Mouse (Mus musculus): ENCODE data around the gene Mei1. TPM values are rescaled to one million over a fixed set of nuclear protein-coding genes. Genes with fewer than 3 reads are reported as not detected.

Gene Mei1
- total and polyA plus RNA-seq, 3 experiments = 0.04 TPM; not detected in 2

DNA sequence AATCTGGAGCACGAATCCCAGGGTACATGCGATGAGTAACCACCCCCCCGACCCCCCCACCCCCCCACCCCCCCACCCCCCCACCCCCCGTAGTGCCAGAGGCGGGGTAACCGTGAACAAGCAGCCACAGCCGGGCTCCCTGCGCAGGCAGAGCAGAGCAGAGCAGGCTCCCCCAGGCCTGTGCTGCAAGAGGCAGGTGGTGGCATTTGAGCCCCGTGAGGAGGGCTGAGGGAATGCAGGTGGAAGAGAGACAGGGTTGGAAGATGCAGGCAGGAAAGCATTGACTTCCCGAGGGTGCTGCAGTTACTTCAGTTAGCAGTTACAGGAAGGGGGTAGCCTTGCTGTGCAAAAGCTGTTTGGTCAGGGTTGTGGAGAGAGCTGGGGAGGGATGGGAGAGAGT lies 17.5 kb downstream of the Mei1 start:
- no peaks in the 10 kb centered on the region for H3K79me2 ChIP-seq (replicated peaks; ENCODE audit: control insufficient read depth, extremely low read depth, insufficient read depth, poor library complexity, severe bottlenecking)
- dilution Hi-C loops (cut with MboI; ENCODE audit: extremely low pct_ligation_motif_present, extremely low pct_unique_long_range_greater_than_20kb, low sequenced_read_pairs) (no loop called here), in situ Hi-C loops (cut with MboI; ENCODE audit: low pct_ligation_motif_present, low pct_unique_long_range_greater_than_20kb, low sequenced_read_pairs) (no loop called here)
- H3K4me2 ChIP-seq (ENCODE audit: insufficient read depth, low read depth, poor library complexity, severe bottlenecking) = no peak overlapping the region
- H3K36me3 ChIP-seq (replicated peaks in 1 of 2; ENCODE audit: control insufficient read depth in 1 of 2, insufficient read depth in 1 of 2, low read length in 1 of 2) = no peaks in the 10 kb centered on the region
- no peak overlapping the region for H3K9ac ChIP-seq (ENCODE audit: insufficient read depth, low read depth)
- DNase-seq (ENCODE audit: extremely low read depth) = no peak
- TF ChIP-seq JUN (IDR thresholded peaks at IDR 0.05; ENCODE audit: insufficient read depth, low read depth, low read length) (no peak), CTCF (conservative IDR thresholded peaks at IDR 0.05 in 1 of 2, IDR thresholded peaks at IDR 0.05 in 1 of 2; ENCODE audit: low read depth in 2 of 2, low read length in 2 of 2) (no peak)
- H3K9me3 ChIP-seq (replicated peaks; ENCODE audit: low read length) = no peaks in the 10 kb centered on the region
- H3K27me3 ChIP-seq (replicated peaks) = peaks cover 45% of the 10 kb centered on the region
- no peak overlapping the region for H3K27ac ChIP-seq (ENCODE audit: insufficient read depth, low read depth)
- H3K4me1 ChIP-seq (ENCODE audit: control insufficient read depth in 1 of 2, insufficient read depth in 2 of 2) = no peaks in the 10 kb centered on the region; a peak in 1 of 4 replicates
- no peak overlapping the region for H3K4me3 ChIP-seq (replicated peaks in 1 of 3; ENCODE audit: low read depth in 2 of 3, low read length in 2 of 3, poor library complexity in 1 of 3)

DNA sequence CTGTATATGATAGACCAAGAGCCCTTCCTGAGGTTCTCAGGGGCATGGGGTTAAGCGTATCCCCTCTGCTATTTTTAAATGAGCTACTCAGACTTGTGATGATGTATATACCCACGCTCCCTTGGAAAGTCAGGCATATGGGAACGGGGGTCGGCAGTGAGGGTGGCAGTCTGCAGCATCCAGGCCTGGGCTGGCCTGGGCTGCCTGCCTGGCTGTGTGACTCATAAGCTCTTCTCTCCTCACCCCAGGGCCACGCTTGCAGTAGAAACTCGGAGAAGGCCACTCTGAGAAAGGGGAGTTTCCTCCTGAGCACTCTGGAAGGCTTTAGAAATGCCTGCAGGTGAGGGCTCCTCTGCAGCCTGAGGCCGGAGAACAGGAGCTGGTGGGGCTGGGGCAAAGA lies 21.3 kb downstream of the Mei1 start:
- dilution Hi-C loops (cut with MboI; ENCODE audit: extremely low pct_ligation_motif_present, extremely low pct_unique_long_range_greater_than_20kb, low sequenced_read_pairs) = no loop called here
- TF ChIP-seq ZMIZ1 (IDR thresholded peaks at IDR 0.05; ENCODE audit: low read depth, low read length) (no peak), MYC (IDR thresholded peaks at IDR 0.05; ENCODE audit: low read depth, low read length) (no peak), PAX5 (IDR thresholded peaks at IDR 0.05; ENCODE audit: low read length) (no peak), SMC3 (IDR thresholded peaks at IDR 0.05; ENCODE audit: low read depth, low read length) (no peak), ZNF384 (IDR thresholded peaks at IDR 0.05; ENCODE audit: low read depth, low read length) (no peak), TBP (conservative IDR thresholded peaks at IDR 0.05; ENCODE audit: low read depth, low read length) (no peak), HCFC1 (IDR thresholded peaks at IDR 0.05; ENCODE audit: low read depth, low read length) (no peak), POLR2A (IDR thresholded peaks at IDR 0.05; ENCODE audit: low read depth, low read length) (no peak), ZKSCAN1 (IDR thresholded peaks at IDR 0.05; ENCODE audit: borderline replicate concordance, low read depth, low read length) (no peak), GABPA (IDR thresholded peaks at IDR 0.05; ENCODE audit: insufficient replicate concordance, low read depth, low read length) (no peak), USF1 (IDR thresholded peaks at IDR 0.05; ENCODE audit: low read depth, low read length) (no peak), USF2 (conservative IDR thresholded peaks at IDR 0.05; ENCODE audit: low read depth, low read length) (no peak), TCF12 (IDR thresholded peaks at IDR 0.05; ENCODE audit: low read depth, low read length) (no peak), SIN3A (IDR thresholded peaks at IDR 0.05; ENCODE audit: low read length) (no peak), UBTF (IDR thresholded peaks at IDR 0.05; ENCODE audit: low read depth, low read length) (no peak), CHD2 (IDR thresholded peaks at IDR 0.05; ENCODE audit: low read length) (no peak), MAFK (IDR thresholded peaks at IDR 0.05; ENCODE audit: insufficient replicate concordance, low read length) (no peak), ELF1 (IDR thresholded peaks at IDR 0.05; ENCODE audit: low read depth, low read length) (no peak), MEF2A (IDR thresholded peaks at IDR 0.05; ENCODE audit: borderline replicate concordance, low read depth, low read length) (no peak)
- in situ Hi-C loops (cut with MboI; ENCODE audit: low pct_ligation_motif_present, low pct_unique_long_range_greater_than_20kb, low sequenced_read_pairs) = no loop called here
- H3K4me3 ChIP-seq (replicated peaks in 1 of 3; ENCODE audit: low read depth in 2 of 3, low read length in 2 of 3, poor library complexity in 1 of 3) = no peak overlapping the region
- H3K9me3 ChIP-seq (replicated peaks; ENCODE audit: low read length) = peaks cover 1% of the 10 kb centered on the region
- H3K27ac ChIP-seq (ENCODE audit: insufficient read depth, low read depth) = no peak overlapping the region
- no peak for DNase-seq (ENCODE audit: extremely low read depth)
- no peaks in the 10 kb centered on the region; a peak in 1 of 4 replicates for H3K4me1 ChIP-seq (ENCODE audit: control insufficient read depth in 1 of 2, insufficient read depth in 2 of 2)
- no peaks in the 10 kb centered on the region for H3K36me3 ChIP-seq (replicated peaks in 1 of 2; ENCODE audit: control insufficient read depth in 1 of 2, insufficient read depth in 1 of 2, low read length in 1 of 2)
- no peaks in the 10 kb centered on the region for H3K79me2 ChIP-seq (replicated peaks; ENCODE audit: control insufficient read depth, extremely low read depth, insufficient read depth, poor library complexity, severe bottlenecking)
- no peak overlapping the region for H3K4me2 ChIP-seq (ENCODE audit: insufficient read depth, low read depth, poor library complexity, severe bottlenecking)
- H3K9ac ChIP-seq (ENCODE audit: insufficient read depth, low read depth) = no peak overlapping the region
- H3K27me3 ChIP-seq (replicated peaks) = peaks cover 24% of the 10 kb centered on the region
